Mouse (Mus musculus): Measurements from ENCODE around the gene Olfr535. TPM values are rescaled to one million over a fixed set of nuclear protein-coding genes. Genes with fewer than 3 reads are reported as not detected.
"Not testable (repeated sequence)": the region's sequence is repeated elsewhere in the genome, so short reads cannot be mapped to it uniquely, and the experiment has no call there.

The Olfr535 gene
- total and polyA plus RNA-seq, 3 experiments, result not detected

GRCm38 (mm10) chr7:140507346-140508021 is 23.5 kb downstream of the Olfr535 start, which contains the start of gene Olfr536:
Gene Olfr536, minus strand, starts transcription at chr7:140507396.
- H3K4me3 ChIP-seq (replicated peaks in 1 of 3; ENCODE audit: low read depth in 2 of 3, low read length in 2 of 3, poor library complexity in 1 of 3); H3K4me1 ChIP-seq (ENCODE audit: control insufficient read depth in 1 of 2, insufficient read depth in 2 of 2); DNase-seq (ENCODE audit: extremely low read depth); H3K36me3 ChIP-seq (replicated peaks in 1 of 2; ENCODE audit: control insufficient read depth in 1 of 2, insufficient read depth in 1 of 2, low read length in 1 of 2); H3K9ac ChIP-seq (ENCODE audit: insufficient read depth, low read depth); H3K9me3 ChIP-seq (replicated peaks; ENCODE audit: low read length); dilution Hi-C loops (cut with MboI; ENCODE audit: extremely low pct_ligation_motif_present, extremely low pct_unique_long_range_greater_than_20kb, low sequenced_read_pairs); H3K27ac ChIP-seq (ENCODE audit: insufficient read depth, low read depth); H3K4me2 ChIP-seq (ENCODE audit: insufficient read depth, low read depth, poor library complexity, severe bottlenecking); in situ Hi-C loops (cut with MboI; ENCODE audit: low pct_ligation_motif_present, low pct_unique_long_range_greater_than_20kb, low sequenced_read_pairs); H3K79me2 ChIP-seq (replicated peaks; ENCODE audit: control insufficient read depth, extremely low read depth, insufficient read depth, poor library complexity, severe bottlenecking): not testable (repeated sequence)
- peaks cover 51% of the 10 kb centered on the region for H3K27me3 ChIP-seq (replicated peaks)

GRCm38 (mm10) chr7:140539746-140540145 is 55.7 kb downstream of the Olfr535 start:
- no peaks in the 10 kb centered on the region for H3K9me3 ChIP-seq (replicated peaks; ENCODE audit: low read length)
- H3K27ac ChIP-seq (ENCODE audit: insufficient read depth, low read depth), result no peak overlapping the region
- dilution Hi-C loops (cut with MboI; ENCODE audit: extremely low pct_ligation_motif_present, extremely low pct_unique_long_range_greater_than_20kb, low sequenced_read_pairs), result no loop called here
- in situ Hi-C loops (cut with MboI; ENCODE audit: low pct_ligation_motif_present, low pct_unique_long_range_greater_than_20kb, low sequenced_read_pairs), result no loop called here
- peaks cover 16% of the 10 kb centered on the region for H3K27me3 ChIP-seq (replicated peaks)
- TF ChIP-seq MAX (IDR thresholded peaks at IDR 0.05; ENCODE audit: low read length) (no peak), JUN (IDR thresholded peaks at IDR 0.05; ENCODE audit: insufficient read depth, low read depth, low read length) (no peak), ELF1 (IDR thresholded peaks at IDR 0.05; ENCODE audit: low read depth, low read length) (no peak), ZC3H11A (IDR thresholded peaks at IDR 0.05; ENCODE audit: low read depth, low read length) (no peak)
- H3K4me1 ChIP-seq (ENCODE audit: control insufficient read depth in 1 of 2, insufficient read depth in 2 of 2), result no peaks in the 10 kb centered on the region
- no peak overlapping the region for H3K4me3 ChIP-seq (replicated peaks in 1 of 3; ENCODE audit: low read depth in 2 of 3, low read length in 2 of 3, poor library complexity in 1 of 3)
- no peaks in the 10 kb centered on the region for H3K36me3 ChIP-seq (replicated peaks in 1 of 2; ENCODE audit: control insufficient read depth in 1 of 2, insufficient read depth in 1 of 2, low read length in 1 of 2)
- no peak for DNase-seq (ENCODE audit: extremely low read depth)
- no peak overlapping the region for H3K4me2 ChIP-seq (ENCODE audit: insufficient read depth, low read depth, poor library complexity, severe bottlenecking)
- H3K79me2 ChIP-seq (replicated peaks; ENCODE audit: control insufficient read depth, extremely low read depth, insufficient read depth, poor library complexity, severe bottlenecking), result no peaks in the 10 kb centered on the region
- H3K9ac ChIP-seq (ENCODE audit: insufficient read depth, low read depth), result no peak overlapping the region

Other genes starting within 250 kb of the Olfr535 start
- not detected in 2 replicates for gene 5830411N06Rik, start 236.9 kb upstream of the Olfr535 start, total RNA-seq (2012; rRNA removed)
- not detected in 2 replicates for gene 5830411N06Rik, start 236.9 kb upstream of the Olfr535 start, total RNA-seq (2014; rRNA removed)
- gene 5830411N06Rik, start 236.9 kb upstream of the Olfr535 start, polyA plus RNA-seq (2012; ENCODE audit: insufficient read length, low read depth), result not detected in 2 replicates
- not detected in 2 replicates for gene Olfr525, start 163.4 kb upstream of the Olfr535 start, total RNA-seq (2012; rRNA removed)
- gene Olfr525, start 163.4 kb upstream of the Olfr535 start, total RNA-seq (2014; rRNA removed), result not detected in 2 replicates
- not detected in 2 replicates for gene Olfr525, start 163.4 kb upstream of the Olfr535 start, polyA plus RNA-seq (2012; ENCODE audit: insufficient read length, low read depth)
- not detected in 2 replicates for gene Olfr527, start 150.2 kb upstream of the Olfr535 start, total RNA-seq (2012; rRNA removed)
- gene Olfr527, start 150.2 kb upstream of the Olfr535 start, total RNA-seq (2014; rRNA removed), result not detected in 2 replicates
- gene Olfr527, start 150.2 kb upstream of the Olfr535 start, polyA plus RNA-seq (2012; ENCODE audit: insufficient read length, low read depth), result not detected in 2 replicates
- not detected in 2 replicates for gene Olfr60, start 122.5 kb upstream of the Olfr535 start, total RNA-seq (2012; rRNA removed)
- not detected in 2 replicates for gene Olfr60, start 122.5 kb upstream of the Olfr535 start, total RNA-seq (2014; rRNA removed)
- not detected in 2 replicates for gene Olfr60, start 122.5 kb upstream of the Olfr535 start, polyA plus RNA-seq (2012; ENCODE audit: insufficient read length, low read depth)
- gene Olfr530, start 107.9 kb upstream of the Olfr535 start, total RNA-seq (2012; rRNA removed), result not detected in 2 replicates
- gene Olfr530, start 107.9 kb upstream of the Olfr535 start, total RNA-seq (2014; rRNA removed), result not detected in 2 replicates
- gene Olfr530, start 107.9 kb upstream of the Olfr535 start, polyA plus RNA-seq (2012; ENCODE audit: insufficient read length, low read depth), result not detected in 2 replicates
- not detected in 2 replicates for gene Olfr531, start 81.3 kb upstream of the Olfr535 start, total RNA-seq (2012; rRNA removed)
- not detected in 2 replicates for gene Olfr531, start 81.3 kb upstream of the Olfr535 start, total RNA-seq (2014; rRNA removed)
- gene Olfr531, start 81.3 kb upstream of the Olfr535 start, polyA plus RNA-seq (2012; ENCODE audit: insufficient read length, low read depth), result not detected in 2 replicates
- not detected in 2 replicates for gene Olfr532, start 62.6 kb upstream of the Olfr535 start, total RNA-seq (2012; rRNA removed)
- not detected in 2 replicates for gene Olfr532, start 62.6 kb upstream of the Olfr535 start, total RNA-seq (2014; rRNA removed)
- not detected in 2 replicates for gene Olfr532, start 62.6 kb upstream of the Olfr535 start, polyA plus RNA-seq (2012; ENCODE audit: insufficient read length, low read depth)
- gene Olfr533, start 20.8 kb upstream of the Olfr535 start, total RNA-seq (2012; rRNA removed), result not detected in 2 replicates
- not detected in 2 replicates for gene Olfr533, start 20.8 kb upstream of the Olfr535 start, total RNA-seq (2014; rRNA removed)
- gene Olfr533, start 20.8 kb upstream of the Olfr535 start, polyA plus RNA-seq (2012; ENCODE audit: insufficient read length, low read depth), result not detected in 2 replicates
- gene Olfr536, start 23.2 kb downstream of the Olfr535 start, total RNA-seq (2012; rRNA removed), result not detected in 2 replicates
- gene Olfr536, start 23.2 kb downstream of the Olfr535 start, total RNA-seq (2014; rRNA removed), result not detected in 2 replicates
- not detected in 2 replicates for gene Olfr536, start 23.2 kb downstream of the Olfr535 start, polyA plus RNA-seq (2012; ENCODE audit: insufficient read length, low read depth)
- gene Olfr538, start 83.7 kb downstream of the Olfr535 start, total RNA-seq (2012; rRNA removed), result not detected in 2 replicates
- gene Olfr538, start 83.7 kb downstream of the Olfr535 start, total RNA-seq (2014; rRNA removed), result not detected in 2 replicates
- not detected in 2 replicates for gene Olfr538, start 83.7 kb downstream of the Olfr535 start, polyA plus RNA-seq (2012; ENCODE audit: insufficient read length, low read depth)
- not detected in 2 replicates for gene Olfr46, start 117.1 kb downstream of the Olfr535 start, total RNA-seq (2012; rRNA removed)
- gene Olfr46, start 117.1 kb downstream of the Olfr535 start, total RNA-seq (2014; rRNA removed), result not detected in 2 replicates
- gene Olfr46, start 117.1 kb downstream of the Olfr535 start, polyA plus RNA-seq (2012; ENCODE audit: insufficient read length, low read depth), result not detected in 2 replicates
- not detected in 2 replicates for gene Olfr61, start 144.8 kb downstream of the Olfr535 start, total RNA-seq (2012; rRNA removed)
- gene Olfr61, start 144.8 kb downstream of the Olfr535 start, total RNA-seq (2014; rRNA removed), result not detected in 2 replicates
- not detected in 2 replicates for gene Olfr61, start 144.8 kb downstream of the Olfr535 start, polyA plus RNA-seq (2012; ENCODE audit: insufficient read length, low read depth)
- not detected in 2 replicates for gene Olfr53, start 162.2 kb downstream of the Olfr535 start, total RNA-seq (2012; rRNA removed)
- gene Olfr53, start 162.2 kb downstream of the Olfr535 start, total RNA-seq (2014; rRNA removed), result not detected in 2 replicates
- gene Olfr53, start 162.2 kb downstream of the Olfr535 start, polyA plus RNA-seq (2012; ENCODE audit: insufficient read length, low read depth), result not detected in 2 replicates
- not detected in 2 replicates for gene Olfr539, start 175.7 kb downstream of the Olfr535 start, total RNA-seq (2012; rRNA removed)
- not detected in 2 replicates for gene Olfr539, start 175.7 kb downstream of the Olfr535 start, total RNA-seq (2014; rRNA removed)
- not detected in 2 replicates for gene Olfr539, start 175.7 kb downstream of the Olfr535 start, polyA plus RNA-seq (2012; ENCODE audit: insufficient read length, low read depth)
- not detected in 2 replicates for gene Olfr45, start 197.7 kb downstream of the Olfr535 start, total RNA-seq (2012; rRNA removed)
- gene Olfr45, start 197.7 kb downstream of the Olfr535 start, total RNA-seq (2014; rRNA removed), result not detected in 2 replicates
- gene Olfr45, start 197.7 kb downstream of the Olfr535 start, polyA plus RNA-seq (2012; ENCODE audit: insufficient read length, low read depth), result not detected in 2 replicates
- gene Olfr541, start 213.1 kb downstream of the Olfr535 start, total RNA-seq (2012; rRNA removed), result not detected in 2 replicates
- not detected in 2 replicates for gene Olfr541, start 213.1 kb downstream of the Olfr535 start, total RNA-seq (2014; rRNA removed)
- gene Olfr541, start 213.1 kb downstream of the Olfr535 start, polyA plus RNA-seq (2012; ENCODE audit: insufficient read length, low read depth), result not detected in 2 replicates

All from CH12.LX (cell line).